Mouse (Mus musculus) mesoderm, embryonic 11.5 days (tissue): ENCODE data around the gene Il20rb.
A peak's percentile ranks its signal among the peaks of the same experiment; 100 is the strongest.

Experiments used
- DNase-seq: peaks from one replicate; pipeline ENCODE4 v3.0.0-alpha.2; 2012; ENCODE audit warnings: low read depth, low spot score

The Il20rb gene

GRCm38 (mm10) chr9:100470936-100471604, 15.5 kb downstream of the Il20rb start:
- DNase-seq: no peak

DNA sequence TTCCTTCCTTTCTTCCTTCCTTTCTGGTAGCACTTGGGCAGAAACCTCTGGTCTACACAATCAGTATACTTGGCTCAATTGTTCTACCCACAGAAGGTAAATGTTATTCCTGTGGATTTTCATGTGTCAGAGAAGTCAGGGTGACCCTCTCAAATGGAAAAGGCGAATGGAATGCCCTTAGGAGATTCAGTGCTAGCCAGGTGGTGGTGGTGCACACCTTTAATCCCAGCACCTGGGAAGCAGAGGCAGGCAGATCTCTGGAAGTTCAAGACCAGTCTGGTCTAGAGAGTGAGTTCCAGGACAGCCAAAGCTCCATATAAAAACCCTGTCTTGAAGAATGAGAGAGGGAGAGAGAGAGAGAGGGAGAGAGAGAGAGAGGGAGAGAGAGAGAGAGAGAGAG, 16.4 kb downstream of the Il20rb start:
- DNase-seq: no peak

- no peak for DNase-seq
Observed at GRCm38 (mm10) chr9:100469681-100470080, 16.9 kb downstream of the Il20rb start.

- no peak for DNase-seq
Observed at GRCm38 (mm10) chr9:100468151-100468550, 18.4 kb downstream of the Il20rb start.

DNA sequence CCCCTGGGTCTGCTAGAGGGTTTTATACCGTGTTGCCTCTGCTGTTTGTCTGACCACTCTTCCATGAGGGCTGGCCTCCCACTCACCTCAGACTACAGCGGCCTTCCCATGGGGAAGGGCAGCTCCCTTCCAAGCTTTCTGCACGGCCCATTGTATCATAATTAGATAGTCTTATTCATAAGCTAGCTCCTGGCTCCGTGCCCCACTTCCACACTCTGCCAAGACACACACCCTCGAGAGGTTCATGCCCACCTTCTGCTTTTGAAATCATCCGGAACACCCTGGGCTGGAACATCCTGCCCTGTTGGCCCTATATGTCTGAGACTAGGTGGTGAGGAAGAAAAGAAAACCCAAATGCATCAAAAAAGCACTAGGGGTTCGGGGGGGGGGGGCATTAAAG, 18.9 kb downstream of the Il20rb start:
- DNase-seq: no peak

DNA sequence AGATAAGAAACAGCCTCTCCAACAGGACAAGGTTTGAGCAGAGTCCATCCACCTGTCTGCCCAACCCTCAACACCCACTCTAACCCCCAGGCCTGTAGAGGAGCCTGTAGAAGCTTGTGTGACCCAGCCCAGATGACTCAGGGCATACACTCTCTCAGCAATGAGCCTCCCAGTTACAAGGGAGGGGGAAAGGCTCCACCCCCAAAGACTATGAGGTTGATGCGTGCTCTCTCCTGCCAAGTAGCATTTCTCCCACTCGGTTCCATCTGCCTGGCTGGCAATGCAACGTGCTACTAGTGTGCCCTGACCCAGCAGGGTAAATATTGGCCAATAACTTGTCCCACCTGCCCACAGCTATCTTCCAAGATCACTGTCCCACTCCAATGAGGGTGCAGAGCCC, 19.8 kb downstream of the Il20rb start:
- DNase-seq: no peak

GRCm38 (mm10) chr9:100465988-100466387, 20.6 kb downstream of the Il20rb start:
- DNase-seq: no peak

- no peak for DNase-seq
Observed at GRCm38 (mm10) chr9:100465380-100465779, 21.2 kb downstream of the Il20rb start.

DNA sequence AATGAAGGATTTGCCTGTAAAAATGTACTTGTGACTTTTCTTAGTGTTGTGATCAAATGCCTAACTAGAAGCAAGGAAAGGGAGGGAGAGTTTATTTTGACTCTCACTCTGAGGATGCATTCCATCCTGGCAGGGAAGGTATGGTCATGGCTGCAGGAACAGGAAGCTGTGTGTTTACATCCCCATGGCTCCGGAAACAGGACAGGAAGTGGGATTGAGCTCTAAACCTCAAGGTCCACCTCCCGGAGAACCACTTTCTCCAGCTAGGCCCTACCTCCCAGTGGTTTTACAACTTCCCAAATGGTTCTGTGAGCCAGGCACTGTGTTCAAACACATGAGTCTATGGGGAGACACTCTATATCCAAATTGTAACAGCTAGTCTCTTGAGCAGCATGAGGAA, 22.8 kb downstream of the Il20rb start:
- no peak for DNase-seq

DNA sequence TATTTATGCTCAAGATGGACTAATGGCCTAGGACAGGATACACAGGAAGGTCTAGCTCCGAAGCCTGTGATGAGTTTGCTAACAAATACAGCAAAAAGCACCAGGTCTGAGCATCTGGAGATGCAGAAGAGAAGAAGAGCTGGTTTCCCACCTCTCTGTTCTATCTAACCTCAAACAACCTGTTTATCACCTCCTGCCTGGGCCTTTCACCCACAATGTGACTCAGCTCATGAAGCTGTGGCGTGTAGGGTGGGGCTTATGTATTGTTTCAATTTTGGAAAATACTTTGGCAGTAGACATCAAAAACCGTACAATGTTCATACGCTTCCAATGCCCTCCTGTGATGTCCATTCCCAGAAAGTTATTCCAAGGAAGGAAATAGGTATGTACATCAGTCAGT, 24.5 kb downstream of the Il20rb start:
- no peak for DNase-seq

GRCm38 (mm10) chr9:100461671-100462070, 24.9 kb downstream of the Il20rb start:
- DNase-seq: no peak

- no peak for DNase-seq
Observed at GRCm38 (mm10) chr9:100460203-100460602, 26.4 kb downstream of the Il20rb start.

DNA sequence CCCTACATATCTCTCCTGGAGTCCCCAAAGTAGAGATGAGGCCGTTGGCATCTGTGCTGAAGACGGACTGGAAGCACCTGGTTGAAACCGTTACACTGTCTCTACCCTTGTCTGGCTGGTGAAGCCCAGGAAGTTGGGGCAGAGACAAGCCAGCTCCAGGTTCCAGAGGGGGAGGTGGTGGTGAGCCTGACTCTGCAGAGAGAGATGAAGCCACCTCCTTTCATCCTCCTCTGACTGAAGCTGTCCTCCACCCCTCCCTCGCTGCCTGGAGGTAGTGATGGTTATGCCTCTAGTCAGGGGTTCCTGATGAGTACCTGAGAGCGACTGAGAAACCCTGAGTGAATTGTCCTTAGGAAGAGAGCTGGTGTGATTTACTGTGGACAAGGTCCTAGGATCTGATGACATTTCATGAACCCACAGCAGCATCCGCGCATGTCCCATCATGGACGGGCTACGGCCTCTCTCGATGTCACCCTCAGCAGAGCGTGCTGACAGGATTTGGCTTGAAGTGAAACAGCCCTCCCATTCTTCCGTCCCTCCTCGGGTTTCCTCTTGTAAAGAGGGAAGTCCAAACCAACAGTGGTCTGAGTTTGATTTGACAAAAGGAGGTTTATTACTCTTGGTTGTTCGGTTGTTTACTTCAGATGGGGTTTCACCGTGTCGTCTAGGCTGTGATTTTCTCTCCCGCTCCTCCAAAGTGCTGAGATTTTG, 28.5 kb downstream of the Il20rb start:
- no peak for DNase-seq

DNA sequence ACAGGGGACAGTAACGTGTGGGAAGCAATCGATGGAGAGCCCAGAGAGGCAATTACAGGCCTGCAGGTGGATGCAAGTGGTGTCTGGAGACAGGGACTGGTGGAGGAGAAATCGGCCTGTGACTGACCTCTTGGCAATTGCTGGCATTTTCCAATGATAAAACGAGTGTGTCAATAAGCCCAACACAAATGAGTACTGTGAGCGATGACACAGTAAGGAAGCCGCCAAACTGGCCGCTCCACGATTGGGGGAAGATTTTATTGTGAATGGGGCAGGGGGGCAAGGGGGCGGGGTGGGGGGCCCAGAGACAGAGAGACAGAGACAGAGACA, 32.0 kb downstream of the Il20rb start:
- DNase-seq: no peak

DNA sequence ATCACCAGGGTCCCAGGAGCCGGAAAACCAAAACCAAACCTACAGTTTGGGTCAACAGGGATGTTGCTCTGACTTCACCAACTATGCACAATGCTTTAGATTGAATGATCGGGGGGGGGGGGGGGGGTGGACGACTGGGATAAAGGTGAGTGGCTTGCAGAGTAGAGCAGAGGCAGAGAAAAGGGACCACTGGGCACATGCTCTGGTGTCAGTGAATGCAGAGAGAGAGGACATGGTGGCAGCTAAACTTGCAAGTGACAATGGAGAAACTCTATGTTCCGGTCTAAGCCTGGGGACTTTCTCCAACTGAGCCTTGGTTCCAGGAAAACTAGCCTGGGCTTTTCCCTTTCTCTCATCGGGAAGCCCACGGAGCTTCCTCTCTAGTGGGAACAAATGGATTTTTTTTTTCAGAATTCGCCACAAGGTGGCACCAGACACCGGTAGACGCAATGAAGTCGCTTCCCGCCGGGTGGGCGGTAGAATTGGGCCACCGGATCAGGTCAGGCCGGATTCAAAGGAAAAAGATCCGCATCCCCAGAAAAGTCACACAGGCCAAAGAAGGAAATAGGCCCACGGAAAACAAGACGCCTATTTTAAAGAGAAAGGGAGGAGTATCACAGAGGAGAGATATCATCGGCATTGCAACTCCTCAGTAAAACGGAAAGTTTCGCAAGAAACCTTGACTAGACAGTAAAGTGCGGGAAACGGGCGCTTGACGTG, 32.5 kb downstream of the Il20rb start:
- peak; percentile 90 for DNase-seq

DNA sequence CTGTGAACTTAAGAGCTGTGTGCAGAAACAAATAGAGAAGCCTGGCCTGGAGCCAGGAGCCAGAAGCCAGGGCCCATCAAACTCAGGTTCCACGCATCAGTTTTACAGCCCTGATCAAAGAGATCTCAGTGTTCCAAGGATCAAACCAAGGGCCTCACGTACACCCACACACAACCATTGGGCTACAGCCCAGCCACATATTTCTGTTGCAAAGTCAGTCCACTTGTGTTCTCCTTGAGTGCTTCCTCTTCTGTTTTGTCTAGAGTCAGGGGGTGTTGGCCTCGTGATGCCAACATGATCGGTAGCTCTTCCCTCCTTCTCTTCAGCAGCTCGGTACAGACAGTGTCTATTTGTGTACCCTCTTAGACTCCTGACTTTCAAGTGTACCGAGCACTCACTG, 34.2 kb downstream of the Il20rb start:
- DNase-seq: no peak

- DNase-seq: peak; percentile 84
Observed at GRCm38 (mm10) chr9:100446059-100446686, 40.4 kb downstream of the Il20rb start.

DNA sequence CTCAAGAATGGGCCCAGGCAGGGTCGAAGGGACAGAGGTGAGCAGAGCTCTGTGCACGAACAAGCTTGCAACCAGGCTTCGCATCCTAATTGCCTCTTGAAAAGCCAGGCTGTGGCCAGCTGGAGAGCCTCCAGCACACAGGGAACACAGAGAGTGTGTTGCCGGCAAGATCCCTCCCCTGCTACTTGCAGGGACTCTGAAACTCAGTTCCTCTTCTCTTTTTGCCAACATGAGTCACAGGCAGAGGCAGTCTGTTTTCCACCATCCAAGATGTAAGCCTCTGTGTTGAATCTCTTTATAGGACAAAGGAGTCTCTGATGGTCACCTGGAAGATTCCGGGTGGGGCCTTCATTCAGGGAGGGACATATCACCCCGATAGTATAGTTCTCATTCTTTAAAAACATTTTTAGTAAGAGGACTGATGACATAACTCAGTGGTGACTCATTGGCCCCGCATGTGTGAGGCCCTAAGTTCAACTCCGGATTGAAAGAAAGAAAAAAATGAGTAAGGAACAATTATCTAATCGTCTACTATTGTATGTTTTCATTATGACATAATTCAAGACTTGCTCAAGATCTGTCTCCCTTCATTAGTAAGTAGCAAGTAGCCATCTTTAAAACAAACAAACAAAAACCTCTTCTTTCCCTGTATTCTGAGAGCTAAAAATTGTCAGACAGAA, 46.3 kb downstream of the Il20rb start:
- no peak for DNase-seq

DNA sequence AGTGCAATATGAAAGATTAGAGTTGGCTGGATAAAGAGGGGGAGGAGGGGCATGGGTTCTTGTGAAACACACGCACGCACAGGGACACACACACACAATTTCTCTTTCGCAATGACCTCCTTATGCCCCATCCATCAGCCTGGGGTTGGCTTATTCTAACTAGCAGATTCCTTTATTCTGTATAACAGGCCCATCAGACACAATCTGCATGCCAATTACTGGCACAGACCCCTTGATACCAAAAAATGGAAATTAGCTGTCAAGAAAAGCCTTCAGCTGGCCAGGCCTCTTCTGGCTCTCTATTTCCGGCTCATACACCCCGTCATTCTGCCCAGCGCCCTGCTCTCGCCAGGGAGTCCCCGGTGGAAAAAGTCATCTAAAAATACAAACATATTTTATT, 47.1 kb downstream of the Il20rb start:
- DNase-seq: no peak

- DNase-seq: no peak
Observed at GRCm38 (mm10) chr9:100438994-100439393, 47.6 kb downstream of the Il20rb start.

DNA sequence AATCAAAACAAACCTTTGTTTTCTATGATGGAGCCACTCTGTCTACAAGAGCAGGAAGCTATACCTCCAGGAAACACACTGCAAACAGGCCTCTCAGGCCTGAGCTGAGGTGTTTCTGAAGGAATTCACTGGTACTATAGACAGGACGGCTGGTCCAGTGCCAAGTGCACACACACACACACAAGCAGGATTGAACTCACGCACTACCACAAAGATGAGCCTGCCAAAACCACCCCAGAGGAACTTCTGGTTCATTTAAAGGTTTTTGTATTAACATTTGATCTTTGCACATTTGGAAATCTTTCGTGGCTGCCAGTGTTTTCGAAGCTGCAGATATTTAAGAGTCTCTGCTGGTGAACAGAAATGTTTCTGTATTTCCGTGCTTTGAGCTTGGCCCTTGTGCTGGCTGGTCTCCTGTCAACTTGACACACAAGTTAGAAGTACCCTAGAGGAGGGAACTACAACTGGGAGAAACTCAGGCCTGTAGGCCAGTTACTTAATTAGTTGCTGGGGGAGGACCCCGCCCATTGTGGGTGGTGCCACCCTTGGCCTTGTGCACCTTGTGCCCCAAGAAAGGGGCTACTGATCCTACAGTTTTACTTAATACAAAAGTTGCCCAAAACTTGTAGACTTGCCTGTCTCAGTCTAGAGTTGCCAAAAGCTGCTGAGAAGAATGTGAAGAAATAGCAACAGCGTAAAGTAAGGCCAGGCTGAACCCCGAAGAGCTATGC, 49.6 kb downstream of the Il20rb start:
- DNase-seq: no peak
